Mouse (Mus musculus): ENCODE results near the gene Bcl11a. TPM values are rescaled to one million over a fixed set of nuclear protein-coding genes. Genes with fewer than 3 reads are reported as not detected.

The Bcl11a gene
- total RNA-seq, 1 experiment: 3.1 TPM

DNA sequence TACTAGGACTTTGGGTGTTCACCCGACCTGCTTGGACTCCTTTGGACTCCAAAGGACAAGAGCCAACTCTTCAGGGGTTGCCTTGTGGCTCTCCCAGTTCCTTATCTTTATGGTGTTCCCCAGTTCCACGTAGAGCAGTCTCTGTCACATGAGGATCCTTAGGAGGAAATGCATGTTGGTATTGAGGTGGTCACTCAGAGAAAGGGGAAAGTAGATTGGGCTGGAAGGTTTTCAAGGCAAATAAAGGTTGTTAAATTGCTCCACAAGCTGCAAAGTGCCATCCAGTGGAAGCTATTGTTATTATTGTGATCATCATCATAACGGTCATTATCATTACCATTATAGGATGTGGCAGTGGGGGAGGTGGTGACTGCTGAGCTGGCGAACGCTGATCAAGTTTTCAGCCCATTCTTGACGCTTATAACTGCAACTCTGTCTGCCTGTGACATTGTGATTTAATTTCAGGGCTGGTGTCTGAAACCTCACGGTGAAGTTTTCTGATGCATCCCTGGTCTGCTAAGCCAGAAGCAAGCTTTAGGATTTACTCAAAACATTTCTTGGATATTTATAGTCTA, 52.4 kb downstream of the Bcl11a start:
- Histone ChIP-seq H3K4me3 (ENCODE audit: insufficient read depth in 1 of 2, low read depth in 1 of 2, low read length in 2 of 2, poor library complexity in 1 of 2, severe bottlenecking in 1 of 2) (no peak overlapping the region), H3K36me3 (ENCODE audit: control insufficient read depth, insufficient read depth, low read length, poor library complexity, severe bottlenecking) (no peaks in the 10 kb centered on the region), H3K27ac (ENCODE audit: insufficient read depth, low read depth, low read length, poor library complexity, severe bottlenecking) (no peak overlapping the region), H3K4me1 (ENCODE audit: control insufficient read depth in 2 of 2, insufficient read depth in 2 of 2, low read length in 2 of 2, poor library complexity in 1 of 2) (peaks cover 0 to 2% of the 10 kb centered on the region in 2 experiments; a peak in 1 of 4 replicates), H3K9ac (ENCODE audit: insufficient read depth, low read depth, low read length, poor library complexity, severe bottlenecking) (no peak overlapping the region), H3K9me3 (ENCODE audit: control insufficient read depth, insufficient read depth, low read depth, low read length) (no peaks in the 10 kb centered on the region)
- no peak for TF ChIP-seq CHD2 (IDR thresholded peaks at IDR 0.05; ENCODE audit: low read depth, low read length)
- no peak for TF ChIP-seq ZC3H11A (IDR thresholded peaks at IDR 0.05; ENCODE audit: borderline replicate concordance, low read depth, low read length)
- no peak for TF ChIP-seq MAFK (IDR thresholded peaks at IDR 0.05; ENCODE audit: insufficient read depth, low read depth, low read length)
- no peak for TF ChIP-seq HCFC1 (IDR thresholded peaks at IDR 0.05; ENCODE audit: borderline replicate concordance, insufficient read depth, low read length)
- TF ChIP-seq ZNF384 (IDR thresholded peaks at IDR 0.05; ENCODE audit: low read depth, low read length): no peak
- no peak for DNase-seq (ENCODE audit: low read depth, low spot score)
- in situ Hi-C loops (cut with MboI; ENCODE audit: low sequenced_read_pairs in 2 of 2, unreplicated experiment in 2 of 2): no loop called here

DNA sequence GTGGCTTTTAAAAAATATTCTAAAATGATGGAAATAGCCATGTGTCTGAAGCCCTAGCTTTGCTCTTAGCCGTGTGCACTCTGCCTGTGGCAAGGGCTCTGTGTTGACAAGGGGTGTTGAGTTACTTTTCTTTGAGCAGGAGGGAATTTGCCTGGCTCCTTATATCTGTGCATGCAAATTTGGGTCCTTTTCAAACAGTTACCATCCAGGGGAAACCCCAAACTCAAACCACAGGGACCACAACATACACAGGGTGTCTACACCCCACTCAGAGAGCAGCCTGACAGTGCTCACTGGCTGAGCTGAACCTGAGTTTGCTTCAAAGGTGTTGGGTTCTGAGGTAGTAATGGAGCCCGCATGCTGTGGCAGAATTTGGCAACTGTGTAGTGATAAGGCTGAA, 54.0 kb downstream of the Bcl11a start:
- no peaks in the 10 kb centered on the region for H3K36me3 ChIP-seq (ENCODE audit: control insufficient read depth, insufficient read depth, low read length, poor library complexity, severe bottlenecking)
- H3K9me3 ChIP-seq (ENCODE audit: control insufficient read depth, insufficient read depth, low read depth, low read length): no peaks in the 10 kb centered on the region
- DNase-seq (ENCODE audit: low read depth, low spot score): no peak
- no peak overlapping the region for H3K27ac ChIP-seq (ENCODE audit: insufficient read depth, low read depth, low read length, poor library complexity, severe bottlenecking)
- in situ Hi-C loops (cut with MboI; ENCODE audit: low sequenced_read_pairs in 2 of 2, unreplicated experiment in 2 of 2): no loop called here
- H3K4me3 ChIP-seq (ENCODE audit: insufficient read depth in 1 of 2, low read depth in 1 of 2, low read length in 2 of 2, poor library complexity in 1 of 2, severe bottlenecking in 1 of 2): no peak overlapping the region
- H3K4me1 ChIP-seq (ENCODE audit: control insufficient read depth in 2 of 2, insufficient read depth in 2 of 2, low read length in 2 of 2, poor library complexity in 1 of 2): peaks cover 0 to 2% of the 10 kb centered on the region in 2 experiments; a peak in 1 of 4 replicates
- TF ChIP-seq CHD2 (IDR thresholded peaks at IDR 0.05; ENCODE audit: low read depth, low read length): no peak
- no peak for TF ChIP-seq ZC3H11A (IDR thresholded peaks at IDR 0.05; ENCODE audit: borderline replicate concordance, low read depth, low read length)
- TF ChIP-seq ZNF384 (IDR thresholded peaks at IDR 0.05; ENCODE audit: low read depth, low read length): no peak
- no peak for TF ChIP-seq MAFK (IDR thresholded peaks at IDR 0.05; ENCODE audit: insufficient read depth, low read depth, low read length)
- TF ChIP-seq HCFC1 (IDR thresholded peaks at IDR 0.05; ENCODE audit: borderline replicate concordance, insufficient read depth, low read length): no peak
- H3K9ac ChIP-seq (ENCODE audit: insufficient read depth, low read depth, low read length, poor library complexity, severe bottlenecking): no peak overlapping the region

DNA sequence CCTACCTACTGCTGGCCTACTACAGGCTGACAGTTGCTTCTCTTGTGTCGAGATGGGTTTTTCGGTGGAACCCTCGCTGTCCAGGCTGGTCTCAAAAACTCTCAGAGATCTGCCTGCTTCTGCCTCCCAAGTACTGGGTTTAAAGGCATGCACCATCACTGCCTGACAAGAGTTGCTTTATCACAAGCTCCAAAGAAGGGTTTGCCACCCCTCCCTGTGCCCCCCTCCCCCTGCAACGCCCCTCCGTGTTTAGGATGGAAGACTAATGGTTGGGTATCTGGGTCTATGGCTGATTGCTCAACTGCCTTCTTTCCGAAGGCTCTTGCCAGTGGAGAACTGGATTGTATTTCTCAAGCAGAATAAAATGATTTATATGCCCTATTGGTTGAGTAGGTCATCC, 54.5 kb downstream of the Bcl11a start:
- TF ChIP-seq MAFK (IDR thresholded peaks at IDR 0.05; ENCODE audit: insufficient read depth, low read depth, low read length) (no peak), ZNF384 (IDR thresholded peaks at IDR 0.05; ENCODE audit: low read depth, low read length) (no peak), CHD2 (IDR thresholded peaks at IDR 0.05; ENCODE audit: low read depth, low read length) (no peak), ZC3H11A (IDR thresholded peaks at IDR 0.05; ENCODE audit: borderline replicate concordance, low read depth, low read length) (no peak), HCFC1 (IDR thresholded peaks at IDR 0.05; ENCODE audit: borderline replicate concordance, insufficient read depth, low read length) (no peak)
- peaks cover 0 to 2% of the 10 kb centered on the region in 2 experiments; a peak in 1 of 4 replicates for H3K4me1 ChIP-seq (ENCODE audit: control insufficient read depth in 2 of 2, insufficient read depth in 2 of 2, low read length in 2 of 2, poor library complexity in 1 of 2)

DNA sequence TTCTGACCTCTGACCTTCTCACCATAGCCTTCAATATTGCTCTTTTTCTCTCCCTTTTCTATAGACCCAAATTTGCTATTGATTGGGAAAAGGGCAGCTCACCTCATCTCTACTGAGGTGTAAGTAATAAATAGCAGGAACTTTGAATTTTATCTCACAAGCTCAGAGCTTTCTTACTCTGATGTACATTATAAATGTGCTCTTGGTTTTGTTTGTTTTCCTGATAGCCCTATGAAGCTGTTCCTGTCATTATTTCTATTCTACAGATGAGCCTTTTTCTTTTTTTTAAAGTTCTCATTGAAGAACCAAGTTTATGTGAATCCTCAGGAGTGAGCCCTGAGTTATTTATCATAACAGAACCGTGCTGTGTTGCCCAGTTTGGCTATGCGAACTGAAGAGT, 55.0 kb downstream of the Bcl11a start:
- no peaks in the 10 kb centered on the region for H3K36me3 ChIP-seq (ENCODE audit: control insufficient read depth, insufficient read depth, low read length, poor library complexity, severe bottlenecking)
- no peak overlapping the region for H3K9ac ChIP-seq (ENCODE audit: insufficient read depth, low read depth, low read length, poor library complexity, severe bottlenecking)
- peaks cover 0 to 2% of the 10 kb centered on the region in 2 experiments; a peak in 1 of 4 replicates for H3K4me1 ChIP-seq (ENCODE audit: control insufficient read depth in 2 of 2, insufficient read depth in 2 of 2, low read length in 2 of 2, poor library complexity in 1 of 2)
- TF ChIP-seq CHD2 (IDR thresholded peaks at IDR 0.05; ENCODE audit: low read depth, low read length): no peak
- TF ChIP-seq ZC3H11A (IDR thresholded peaks at IDR 0.05; ENCODE audit: borderline replicate concordance, low read depth, low read length): no peak
- TF ChIP-seq ZNF384 (IDR thresholded peaks at IDR 0.05; ENCODE audit: low read depth, low read length): no peak
- TF ChIP-seq HCFC1 (IDR thresholded peaks at IDR 0.05; ENCODE audit: borderline replicate concordance, insufficient read depth, low read length): no peak
- no peak for TF ChIP-seq MAFK (IDR thresholded peaks at IDR 0.05; ENCODE audit: insufficient read depth, low read depth, low read length)
- in situ Hi-C loops (cut with MboI; ENCODE audit: low sequenced_read_pairs in 2 of 2, unreplicated experiment in 2 of 2): no loop called here
- no peak overlapping the region for H3K4me3 ChIP-seq (ENCODE audit: insufficient read depth in 1 of 2, low read depth in 1 of 2, low read length in 2 of 2, poor library complexity in 1 of 2, severe bottlenecking in 1 of 2)
- DNase-seq (ENCODE audit: low read depth, low spot score): no peak
- no peak overlapping the region for H3K27ac ChIP-seq (ENCODE audit: insufficient read depth, low read depth, low read length, poor library complexity, severe bottlenecking)
- no peaks in the 10 kb centered on the region for H3K9me3 ChIP-seq (ENCODE audit: control insufficient read depth, insufficient read depth, low read depth, low read length)

More for the DNA sequence above, 54.5 kb downstream of the Bcl11a start:
- Histone ChIP-seq H3K4me3 (ENCODE audit: insufficient read depth in 1 of 2, low read depth in 1 of 2, low read length in 2 of 2, poor library complexity in 1 of 2, severe bottlenecking in 1 of 2) (no peak overlapping the region), H3K36me3 (ENCODE audit: control insufficient read depth, insufficient read depth, low read length, poor library complexity, severe bottlenecking) (no peaks in the 10 kb centered on the region), H3K9ac (ENCODE audit: insufficient read depth, low read depth, low read length, poor library complexity, severe bottlenecking) (no peak overlapping the region), H3K27ac (ENCODE audit: insufficient read depth, low read depth, low read length, poor library complexity, severe bottlenecking) (no peak overlapping the region), H3K9me3 (ENCODE audit: control insufficient read depth, insufficient read depth, low read depth, low read length) (no peaks in the 10 kb centered on the region)
- in situ Hi-C loops (cut with MboI; ENCODE audit: low sequenced_read_pairs in 2 of 2, unreplicated experiment in 2 of 2): no loop called here
- DNase-seq (ENCODE audit: low read depth, low spot score): no peak

Measured in ES-E14 (cell line).